Mouse (Mus musculus) cerebellum, adult 2 months (tissue): ENCODE measurements around the gene Dars2.

Experiments
- CTCF ChIP-seq: fragments of 200-500 bp; IDR thresholded peaks from 2 replicates; pipeline ENCODE4 v1.5.1; 2011; ENCODE audit warnings: low read depth, mild to moderate bottlenecking, control low read depth, low read length, moderate library complexity, borderline replicate concordance; ENCODE audit not compliant: insufficient read depth
- POLR2A ChIP-seq: fragments of 200-500 bp; IDR thresholded peaks from 2 replicates; pipeline ENCODE4 v1.6.1; 2011; ENCODE audit warnings: low read length, control low read depth, borderline replicate concordance; ENCODE audit not compliant: insufficient read depth

GRCm38 (mm10) chr1:161039741-161040425, 30.6 kb downstream of the Dars2 start:
- TF ChIP-seq CTCF (no peak), POLR2A (no peak)
